Mouse (Mus musculus) kidney, postnatal 10 days (tissue): ENCODE results near the gene Cldn17.

ENCODE experiments used
- DNase-seq: peaks from one replicate; pipeline ENCODE4 v3.0.0; 2021; ENCODE audit warnings: mixed read lengths

Cldn17 gene

GRCm38 (mm10) chr16:88506878-88507277 lies at the start of gene Cldn17:
Gene Cldn17 (minus strand): TSS chr16:88506978.
- no peak for DNase-seq

- DNase-seq, result peak; percentile 42
Observed at GRCm38 (mm10) chr16:88542488-88542887, 35.7 kb upstream of the Cldn17 start.

- DNase-seq, result no peak
Observed at GRCm38 (mm10) chr16:88539841-88540487, 33.2 kb upstream of the Cldn17 start.

- no peak for DNase-seq
Observed at GRCm38 (mm10) chr16:88511348-88511747, 4.6 kb upstream of the Cldn17 start.

- no peak for DNase-seq
Observed at GRCm38 (mm10) chr16:88508150-88508549, 1.4 kb upstream of the Cldn17 start.

GRCm38 (mm10) chr16:88506338-88506737 lies 440 bp downstream of the Cldn17 start:
- no peak for DNase-seq

GRCm38 (mm10) chr16:88488096-88488495 lies 18.7 kb downstream of the Cldn17 start:
- no peak for DNase-seq

GRCm38 (mm10) chr16:88480011-88480774 lies 26.6 kb downstream of the Cldn17 start:
- no peak for DNase-seq

- no peak for DNase-seq
Observed at GRCm38 (mm10) chr16:88463235-88463634, 43.5 kb downstream of the Cldn17 start.
